In the genomic region with DNA sequence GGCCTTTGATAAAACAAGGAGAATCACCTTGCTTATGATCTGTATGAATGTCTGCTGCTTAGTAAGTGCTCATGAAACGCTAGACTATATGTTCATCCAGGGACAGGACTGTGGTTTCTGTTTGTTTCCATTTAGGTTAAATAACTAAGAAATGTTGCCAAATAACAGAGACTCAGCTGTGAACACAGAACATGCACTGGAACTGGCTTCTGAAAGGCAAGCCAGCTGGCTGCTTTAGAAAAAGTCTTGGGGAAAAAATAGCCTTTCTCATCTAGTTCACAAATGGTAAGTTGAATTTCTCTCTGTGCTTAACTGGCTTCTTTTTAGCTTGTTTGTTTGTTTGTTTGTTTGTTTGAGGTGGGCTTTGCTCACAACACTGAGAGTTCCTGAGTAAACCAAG, we compare ENCODE assay signal across 21 mouse cellular contexts. TPM values are rescaled to one million over a fixed set of nuclear protein-coding genes. Genes with fewer than 3 reads are reported as not detected.
DNase-seq lines count a peak whose midpoint lies in the region; ATAC-seq and TF ChIP-seq lines count a peak whose summit lies in the region.
"Had no signal": no experiment of that assay in that cellular context is flagged by ENCODE, and none has a peak within 500 bp of the region (broad histone marks: within the 10 kb centered on the region; RNA-seq: fewer than 3 reads in every experiment).

No protein-coding gene starts in this region.

- TF ChIP-seq EP300 in lung, postnatal 0 days (IDR thresholded peaks at IDR 0.05), result no peak

- no peak overlapping the region for H3K9ac ChIP-seq in lung, postnatal 0 days (replicated peaks; ENCODE audit: low read depth)
- H3K9ac ChIP-seq: embryonic facial prominence, embryonic 12.5 days; forebrain, embryonic 13.5 days; forebrain, embryonic 15.5 days had no signal

- no peaks in the 10 kb centered on the region for H3K4me1 ChIP-seq in lung, postnatal 0 days (ENCODE audit: insufficient read depth, low read depth, low read length)
- H3K4me1 ChIP-seq: embryonic facial prominence, embryonic 10.5 days; embryonic facial prominence, embryonic 12.5 days; forebrain, embryonic 13.5 days had no signal

- peak; percentile 98 for ATAC-seq in frontal cortex, adult (ENCODE audit: low TSS enrichment)
- no peak for ATAC-seq in lung, postnatal 0 days
- ATAC-seq: forebrain, embryonic 13.5 days; forebrain, embryonic 15.5 days had no signal

- H3K27me3 ChIP-seq in lung, postnatal 0 days (replicated peaks; ENCODE audit: insufficient read depth, low read length), result no peaks in the 10 kb centered on the region
- H3K27me3 ChIP-seq: embryonic facial prominence, embryonic 12.5 days; forebrain, embryonic 13.5 days; forebrain, embryonic 15.5 days had no signal

- H3K36me3 ChIP-seq in lung, postnatal 0 days (ENCODE audit: insufficient read depth, low read length), result no peaks in the 10 kb centered on the region
- H3K36me3 ChIP-seq: embryonic facial prominence, embryonic 10.5 days; embryonic facial prominence, embryonic 12.5 days; forebrain, embryonic 15.5 days had no signal

- 64% methylated on average over 1 of the region's 1 CpGs for WGBS in lung, postnatal 0 days

- no peak overlapping the region for H3K4me3 ChIP-seq in layer of hippocampus, adult 2 months
- H3K4me3 ChIP-seq in lung, postnatal 0 days (ENCODE audit: low read depth, low read length), result no peak overlapping the region
- H3K4me3 ChIP-seq: embryonic facial prominence, embryonic 10.5 days; embryonic facial prominence, embryonic 12.5 days; forebrain, embryonic 13.5 days; forebrain, embryonic 15.5 days had no signal

- no peak overlapping the region for H3K4me2 ChIP-seq in lung, postnatal 0 days (replicated peaks; ENCODE audit: low read depth, low read length)
- H3K4me2 ChIP-seq: embryonic facial prominence, embryonic 12.5 days; forebrain, embryonic 13.5 days; forebrain, embryonic 15.5 days had no signal

- DNase-seq in frontal cortex, postnatal 10 days (ENCODE audit: low spot score in 2 of 2), result no peak
- DNase-seq in layer of hippocampus, adult 2 months (ENCODE audit: low spot score in 2 of 2), result peak in 1 of 2 experiments; percentile 30
- DNase-seq in layer of hippocampus, postnatal 36 days, result no peak
- peak; percentile 7 for DNase-seq in lung, postnatal 0 days (ENCODE audit: low spot score)
- no peak for DNase-seq in lung, postnatal 25 days (ENCODE audit: low spot score)
- peak; percentile 63 for DNase-seq in brain, adult 2 months (ENCODE audit: low read depth, low spot score)
- no peak for DNase-seq in c-Kit-positive CD71-positive TER-119-positive erythroid progenitor cells, embryonic 14.5 days (ENCODE audit: low spot score)
- DNase-seq: adrenal gland, adult 8-10 months; adrenal gland, postnatal 14 days; adrenal gland, postnatal 36 days; cerebellum, adult 11-12 months; cerebellum, adult 2 months; cerebellum, adult 9-10 months; cerebellum, postnatal 25 days had no signal

- H3K27ac ChIP-seq in layer of hippocampus, adult 2 months, result peak overlapping the region; percentile 75
- H3K27ac ChIP-seq in lung, postnatal 0 days (ENCODE audit: low read length), result no peak overlapping the region
- H3K27ac ChIP-seq: embryonic facial prominence, embryonic 10.5 days; embryonic facial prominence, embryonic 12.5 days; forebrain, embryonic 13.5 days; forebrain, embryonic 15.5 days had no signal

- no peak for TF ChIP-seq CTCF in layer of hippocampus, adult 2 months (conservative IDR thresholded peaks at IDR 0.05)
- no peak for TF ChIP-seq CTCF in lung, postnatal 0 days (IDR thresholded peaks at IDR 0.05)

- H3K9me3 ChIP-seq in lung, postnatal 0 days (ENCODE audit: low read length), result no peaks in the 10 kb centered on the region
- H3K9me3 ChIP-seq: embryonic facial prominence, embryonic 10.5 days; embryonic facial prominence, embryonic 12.5 days; forebrain, embryonic 13.5 days; forebrain, embryonic 15.5 days had no signal

RNA-seq across cellular contexts. Expression of a gene that starts 57.0 kb away (rescaled TPM):
- 1 to 10 TPM in 1 of 2 experiments, under 1 TPM in 1; 0.87 to 1.1 TPM for total RNA-seq in layer of hippocampus, adult 2 months (2021)
- total RNA-seq in layer of hippocampus, postnatal 36 days (2021), result under 1 TPM; 0.50 to 0.71 TPM
- 8.5 and 9.5 TPM in 2 replicates for polyA plus RNA-seq in lung, postnatal 0 days (2015; fragmentation: Nextera tagmentation; extraction: Ambion mirVana)
- total RNA-seq: adrenal gland, postnatal 14 days; MEL had no signal
- polyA plus RNA-seq: C2C12; forebrain, embryonic 15.5 days had no signal

Comparison
In these comparisons a context has a peak if more than half of its experiments do, and no peak if none do; other contexts are left out.
1. DNase-seq: peak in lung, postnatal 0 days (single experiment) and brain, adult 2 months (single experiment); none in frontal cortex, postnatal 10 days (0 of 2), layer of hippocampus, postnatal 36 days (0 of 2), lung, postnatal 25 days (single experiment) and c-Kit-positive CD71-positive TER-119-positive erythroid progenitor cells, embryonic 14.5 days (single experiment).